Mouse (Mus musculus) heart, adult 8-10 months (tissue): Measurements from ENCODE around the gene Smco4. TPM values are rescaled to one million over a fixed set of nuclear protein-coding genes. Genes with fewer than 3 reads are reported as not detected.
"Not testable (repeated sequence)": the region's sequence is repeated elsewhere in the genome, so short reads cannot be mapped to it uniquely, and the experiment has no call there.

Experiments
- DNase-seq: peaks from one replicate; pipeline ENCODE4 v3.0.0; 2022; ENCODE audit warnings: low spot score
- total RNA-seq, 4 experiments: library from RNA; stranded (reverse); gene quantifications; 2 replicates each; pipeline ENCODE4 v1.2.4; 2022

Smco4 gene
- total RNA-seq, 4 experiments from 2014 or later = 22.7 to 33.0 (median 28.0) TPM

- DNase-seq = no peak
Measured at GRCm38 (mm10) chr9:15538979-15539533, 45.8 kb downstream of the Smco4 start.

- DNase-seq = no peak
Measured at GRCm38 (mm10) chr9:15541735-15542354, 48.6 kb downstream of the Smco4 start.

- DNase-seq = no peak
Measured at GRCm38 (mm10) chr9:15550461-15550961, 57.3 kb downstream of the Smco4 start.

- not testable (repeated sequence) for DNase-seq
Measured at GRCm38 (mm10) chr9:15551073-15551472, 57.8 kb downstream of the Smco4 start.

- DNase-seq = no peak
Measured at GRCm38 (mm10) chr9:15551933-15552851, 59.0 kb downstream of the Smco4 start.

- DNase-seq = no peak
Measured at GRCm38 (mm10) chr9:15553322-15553721, 60.1 kb downstream of the Smco4 start.

- DNase-seq = no peak
Measured at GRCm38 (mm10) chr9:15560451-15560850, 67.2 kb downstream of the Smco4 start.

- no peak for DNase-seq
Measured at GRCm38 (mm10) chr9:15562353-15562752, 69.1 kb downstream of the Smco4 start.

GRCm38 (mm10) chr9:15574750-15575454 lies 81.7 kb downstream of the Smco4 start:
- DNase-seq = no peak

GRCm38 (mm10) chr9:15578427-15578826 lies 85.2 kb downstream of the Smco4 start:
- DNase-seq = no peak

- no peak for DNase-seq
Measured at GRCm38 (mm10) chr9:15578946-15579345, 85.7 kb downstream of the Smco4 start.

- no peak for DNase-seq
Measured at GRCm38 (mm10) chr9:15580176-15580575, 86.9 kb downstream of the Smco4 start.

- no peak for DNase-seq
Measured at GRCm38 (mm10) chr9:15582026-15582425, 88.8 kb downstream of the Smco4 start.

- DNase-seq = no peak
Measured at GRCm38 (mm10) chr9:15584209-15584608, 91.0 kb downstream of the Smco4 start.

- no peak for DNase-seq
Measured at GRCm38 (mm10) chr9:15585956-15586355, 92.7 kb downstream of the Smco4 start.

- no peak for DNase-seq
Measured at GRCm38 (mm10) chr9:15587157-15587854, 94.1 kb downstream of the Smco4 start.

- DNase-seq = no peak
Measured at GRCm38 (mm10) chr9:15594148-15594547, 100.9 kb downstream of the Smco4 start.
